ENCODE assay signal across 8 mouse cellular contexts in the genomic region with DNA sequence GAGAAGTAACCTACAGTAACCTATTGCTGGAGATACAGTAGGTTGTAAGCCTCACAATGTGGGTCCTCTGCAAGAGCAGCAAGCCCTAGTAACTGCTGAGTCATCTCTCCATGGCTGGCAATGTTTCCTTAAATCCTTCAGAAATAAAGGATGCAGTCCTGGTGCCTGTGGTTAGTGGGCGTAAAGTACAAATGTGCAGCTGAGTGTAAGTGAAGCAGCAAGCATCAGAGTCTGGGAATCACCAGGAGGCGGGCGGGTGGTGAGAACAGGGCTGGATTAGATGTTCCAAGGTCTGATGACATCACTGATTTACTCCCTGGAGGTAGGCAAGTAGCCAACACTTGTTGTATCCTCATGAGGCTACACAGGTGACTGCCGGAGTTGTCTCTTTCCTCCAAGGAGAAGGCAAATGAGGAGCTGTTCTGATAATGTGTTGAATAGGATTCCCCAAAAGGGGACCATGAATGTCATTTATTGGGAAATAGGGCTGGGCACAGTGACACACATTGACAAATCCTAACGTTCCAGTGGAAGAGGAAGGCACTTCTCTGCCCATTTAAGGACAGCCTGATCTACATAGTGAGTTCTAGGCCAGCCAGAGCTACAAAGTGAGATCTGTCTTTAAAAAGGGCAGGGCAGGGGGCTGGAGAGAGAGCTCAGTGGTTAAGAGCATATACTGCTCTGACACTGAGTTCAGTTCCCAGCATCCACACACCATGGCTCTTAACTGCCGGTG. TPM values are rescaled to one million over a fixed set of nuclear protein-coding genes. Genes with fewer than 3 reads are reported as not detected.
DNase-seq lines count a peak whose midpoint lies in the region; ATAC-seq lines count a peak whose summit lies in the region.

No protein-coding gene starts in this region.

- H3K27me3 ChIP-seq in kidney, embryonic 14.5 days (ENCODE audit: control insufficient read depth, insufficient read depth, low read length), result no peaks in the 10 kb centered on the region

- H3K27ac ChIP-seq in kidney, embryonic 14.5 days (ENCODE audit: low read depth, low read length), result no peak overlapping the region

- WGBS in kidney, embryonic 14.5 days, result 81% methylated on average over 6 of the region's 6 CpGs

- H3K4me2 ChIP-seq in kidney, embryonic 14.5 days (replicated peaks; ENCODE audit: low read depth, low read length), result no peak overlapping the region

- no peaks in the 10 kb centered on the region for H3K4me1 ChIP-seq in kidney, embryonic 14.5 days (ENCODE audit: control insufficient read depth, insufficient read depth, low read length)

- no peak overlapping the region for H3K4me3 ChIP-seq in kidney, embryonic 14.5 days (ENCODE audit: low read length)

- no peak for ATAC-seq in kidney, embryonic 14.5 days (ENCODE audit: low FRiP score, low TSS enrichment)

- no peaks in the 10 kb centered on the region for H3K9me3 ChIP-seq in kidney, embryonic 14.5 days (ENCODE audit: control insufficient read depth, low read length)

- H3K36me3 ChIP-seq in kidney, embryonic 14.5 days (ENCODE audit: control insufficient read depth, insufficient read depth, low read length), result no peaks in the 10 kb centered on the region

- no peak overlapping the region for H3K9ac ChIP-seq in kidney, embryonic 14.5 days (ENCODE audit: low read depth, low read length)

- DNase-seq in kidney, adult 18-20 months, result peak; percentile 32
- peak; percentile 27 for DNase-seq in adipocyte (ENCODE audit: low spot score)
- DNase-seq in frontal cortex, postnatal 10 days (ENCODE audit: low spot score in 2 of 2), result peak; percentile 25 to 68
- DNase-seq in left cerebral cortex, adult 9 months (ENCODE audit: low spot score in 2 of 2), result peak; percentile 81 to 85
- DNase-seq in spleen, postnatal 10 days (ENCODE audit: low spot score in 2 of 2), result no peak
- no peak for DNase-seq in thymus, postnatal 25 days
- no peak for DNase-seq in ovary, postnatal 36 days (ENCODE audit: low spot score)

RNA-seq across cellular contexts. Expression of gene Inpp5f, which starts 27.7 kb away (rescaled TPM):
- 21.6 and 36.5 TPM in 2 replicates for polyA plus RNA-seq in kidney, embryonic 14.5 days (2014; fragmentation: Nextera tagmentation; extraction: Ambion mirVana)

RNA-seq across cellular contexts. Expression of gene Bag3, which starts 60.0 kb away (rescaled TPM):
- 10.4 and 11.5 TPM in 2 replicates for polyA plus RNA-seq in kidney, embryonic 14.5 days (2014; fragmentation: Nextera tagmentation; extraction: Ambion mirVana)

Comparison
In these comparisons a context has a peak if more than half of its experiments do, and no peak if none do; other contexts are left out.
1. DNase-seq: peak in kidney, adult 18-20 months (single experiment), adipocyte (single experiment), frontal cortex, postnatal 10 days (2 of 2) and left cerebral cortex, adult 9 months (2 of 2); none in spleen, postnatal 10 days (0 of 2), thymus, postnatal 25 days (single experiment) and ovary, postnatal 36 days (single experiment).